Mouse (Mus musculus): Measurements from ENCODE around the gene Ankrd42. TPM values are rescaled to one million over a fixed set of nuclear protein-coding genes. Genes with fewer than 3 reads are reported as not detected.

Ankrd42 gene
- 0.75 and 0.93 TPM in 2 replicates for polyA plus RNA-seq (2015; fragmentation: Nextera tagmentation; extraction: Ambion mirVana)

GRCm38 (mm10) chr7:92637021-92637625 is at the start of gene Ankrd42:
TSS of gene Ankrd42 (minus strand) at chr7:92637142.
- peak; percentile 61 for TF ChIP-seq CTCF (IDR thresholded peaks at IDR 0.05; ENCODE audit: low read depth)
- Histone ChIP-seq H3K9me3 (ENCODE audit: control insufficient read depth) (no peaks in the 10 kb centered on the region), H3K9ac (ENCODE audit: low read depth, low read length) (peak within 1 kb of the TSS; percentile 59), H3K36me3 (ENCODE audit: control insufficient read depth, insufficient read depth) (no peaks in the 10 kb centered on the region), H3K4me2 (replicated peaks; ENCODE audit: low read depth) (peak within 1 kb of the TSS; percentile 98), H3K27me3 (replicated peaks; ENCODE audit: control insufficient read depth, insufficient read depth, low read length) (no peaks in the 10 kb centered on the region; the same call in 1 of the 2 replicates), H3K27ac (ENCODE audit: low read depth, low read length) (peak within 1 kb of the TSS; percentile 85), H3K4me1 (replicated peaks; ENCODE audit: control insufficient read depth, insufficient read depth, low read length) (no peaks in the 10 kb centered on the region; the same call in 1 of the 2 replicates), H3K4me3 (ENCODE audit: low read depth, low read length) (peak within 1 kb of the TSS; percentile 89)
- ATAC-seq = peak; percentile 96
- WGBS = under 1% methylated on average over 44 of the region's 44 CpGs

DNA sequence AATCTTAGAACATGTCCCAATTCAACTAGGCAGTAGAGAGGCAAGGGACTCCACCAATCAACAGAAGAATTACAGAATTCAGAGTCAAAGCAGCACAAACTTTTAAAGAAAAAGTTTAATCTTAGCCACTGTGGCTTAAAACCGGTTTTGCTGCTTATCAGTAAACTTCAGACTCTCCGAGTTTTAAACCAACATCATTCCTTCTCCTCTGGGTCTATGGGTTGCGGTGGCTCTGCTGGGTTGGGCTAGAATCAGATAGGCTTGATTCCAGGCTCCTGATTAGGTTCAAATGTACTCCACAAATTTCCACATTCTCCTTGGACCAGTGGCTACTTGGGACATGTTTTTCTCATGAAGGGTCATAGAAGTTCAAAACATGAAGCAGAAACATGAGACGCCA is 40.4 kb upstream of the Ankrd42 start:
- Histone ChIP-seq H3K9me3 (ENCODE audit: control insufficient read depth) (no peaks in the 10 kb centered on the region), H3K4me2 (replicated peaks; ENCODE audit: low read depth) (no peak overlapping the region), H3K4me3 (ENCODE audit: low read depth, low read length) (no peak overlapping the region), H3K9ac (ENCODE audit: low read depth, low read length) (no peak overlapping the region), H3K27me3 (replicated peaks; ENCODE audit: control insufficient read depth, insufficient read depth, low read length) (no peaks in the 10 kb centered on the region), H3K27ac (ENCODE audit: low read depth, low read length) (no peak overlapping the region), H3K36me3 (ENCODE audit: control insufficient read depth, insufficient read depth) (no peaks in the 10 kb centered on the region), H3K4me1 (replicated peaks; ENCODE audit: control insufficient read depth, insufficient read depth, low read length) (no peaks in the 10 kb centered on the region)
- no peak for TF ChIP-seq CTCF (IDR thresholded peaks at IDR 0.05; ENCODE audit: low read depth)
- 48% methylated on average over 4 of the region's 4 CpGs for WGBS
- ATAC-seq = no peak

- 60% methylated on average over 3 of the region's 3 CpGs for WGBS
- Histone ChIP-seq H3K9me3 (ENCODE audit: control insufficient read depth) (no peaks in the 10 kb centered on the region), H3K9ac (ENCODE audit: low read depth, low read length) (no peak overlapping the region), H3K27ac (ENCODE audit: low read depth, low read length) (no peak overlapping the region), H3K4me1 (replicated peaks; ENCODE audit: control insufficient read depth, insufficient read depth, low read length) (no peaks in the 10 kb centered on the region; the same call in 1 of the 2 replicates), H3K4me3 (ENCODE audit: low read depth, low read length) (no peak overlapping the region), H3K4me2 (replicated peaks; ENCODE audit: low read depth) (no peak overlapping the region), H3K36me3 (ENCODE audit: control insufficient read depth, insufficient read depth) (no peaks in the 10 kb centered on the region), H3K27me3 (replicated peaks; ENCODE audit: control insufficient read depth, insufficient read depth, low read length) (no peaks in the 10 kb centered on the region)
- no peak for ATAC-seq
- no peak for TF ChIP-seq CTCF (IDR thresholded peaks at IDR 0.05; ENCODE audit: low read depth)
Observed at GRCm38 (mm10) chr7:92675131-92675530, 38.2 kb upstream of the Ankrd42 start.

DNA sequence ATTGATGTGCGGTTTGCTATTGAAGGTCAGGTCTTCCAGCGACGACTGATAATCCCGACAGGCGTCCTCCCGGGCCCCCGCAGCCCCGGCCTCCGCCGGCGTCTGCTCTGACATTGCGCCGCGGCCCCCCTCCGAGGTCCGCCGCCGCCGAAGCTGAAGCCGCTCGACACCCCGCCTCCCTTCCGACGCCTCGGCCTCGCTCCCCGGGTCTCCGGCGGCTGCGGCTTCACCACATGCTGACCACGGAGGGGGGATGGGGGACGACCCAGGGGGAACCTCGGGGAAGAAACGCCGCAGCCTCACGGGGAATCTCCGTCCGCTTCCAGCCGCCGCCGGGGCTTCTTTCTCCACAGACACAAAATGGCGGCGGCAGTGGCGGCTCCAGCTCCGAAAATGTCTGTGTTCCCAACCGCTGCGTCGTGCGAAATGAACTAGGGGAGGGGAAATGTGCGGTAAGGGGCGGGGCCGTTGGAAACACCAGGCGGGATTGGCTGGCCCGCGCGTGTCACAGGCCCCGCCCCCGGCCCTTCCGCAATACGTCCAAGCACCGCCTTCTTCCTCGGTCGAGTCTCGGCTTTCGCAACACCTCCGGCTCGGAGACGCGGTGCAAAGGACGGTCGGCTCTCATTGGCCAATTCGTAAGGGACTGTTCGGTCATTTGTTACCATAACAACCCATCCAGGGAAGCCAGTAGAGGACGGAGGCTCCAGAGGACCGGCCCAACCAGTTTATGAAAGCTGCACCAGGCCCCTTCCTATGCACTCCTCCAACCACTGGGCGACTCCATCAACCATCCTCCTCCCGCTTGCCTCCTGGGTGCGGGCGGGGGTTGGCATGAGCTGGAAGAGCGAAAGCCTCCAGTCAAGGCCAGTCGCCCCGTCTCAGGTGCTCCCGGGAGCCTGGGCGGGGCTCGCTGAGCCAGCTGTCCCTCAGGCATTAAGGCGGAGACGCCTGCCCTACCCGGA is 32.8 kb upstream of the Ankrd42 start, which contains the start of gene Pcf11:
Gene Pcf11 (minus strand): TSS at position 428 of the 965 bp plus-strand sequence.
- no peaks in the 10 kb centered on the region for H3K9me3 ChIP-seq (ENCODE audit: control insufficient read depth)
- H3K4me3 ChIP-seq (ENCODE audit: low read depth, low read length) = peak within 1 kb of the TSS; percentile 85
- H3K27me3 ChIP-seq (replicated peaks; ENCODE audit: control insufficient read depth, insufficient read depth, low read length) = no peaks in the 10 kb centered on the region
- peaks cover 5% of the 10 kb centered on the region; the same call in 1 of the 2 replicates for H3K4me1 ChIP-seq (replicated peaks; ENCODE audit: control insufficient read depth, insufficient read depth, low read length)
- H3K27ac ChIP-seq (ENCODE audit: low read depth, low read length) = peak within 1 kb of the TSS; percentile 98
- ATAC-seq = peak; percentile 99
- WGBS = under 1% methylated on average over 84 of the region's 88 CpGs
- peak within 1 kb of the TSS; percentile 97 for H3K9ac ChIP-seq (ENCODE audit: low read depth, low read length)
- TF ChIP-seq CTCF (IDR thresholded peaks at IDR 0.05; ENCODE audit: low read depth) = peak; percentile 51
- peak within 1 kb of the TSS; percentile 69 for H3K4me2 ChIP-seq (replicated peaks; ENCODE audit: low read depth)
- no peaks in the 10 kb centered on the region for H3K36me3 ChIP-seq (ENCODE audit: control insufficient read depth, insufficient read depth)

- Histone ChIP-seq H3K9ac (ENCODE audit: low read depth, low read length) (peak overlapping the region; percentile 97), H3K4me1 (replicated peaks; ENCODE audit: control insufficient read depth, insufficient read depth, low read length) (peaks cover 5% of the 10 kb centered on the region; the same call in 1 of the 2 replicates), H3K36me3 (ENCODE audit: control insufficient read depth, insufficient read depth) (no peaks in the 10 kb centered on the region), H3K9me3 (ENCODE audit: control insufficient read depth) (no peaks in the 10 kb centered on the region), H3K4me2 (replicated peaks; ENCODE audit: low read depth) (peak overlapping the region; percentile 69), H3K4me3 (ENCODE audit: low read depth, low read length) (peak overlapping the region; percentile 85), H3K27me3 (replicated peaks; ENCODE audit: control insufficient read depth, insufficient read depth, low read length) (no peaks in the 10 kb centered on the region), H3K27ac (ENCODE audit: low read depth, low read length) (peak overlapping the region; percentile 98)
- 0 out of 2 replicates have a peak, but pooled peaks have one; percentile 5 for ATAC-seq
- 0 out of 2 replicates have a peak, but pooled peaks have one; percentile 2 for TF ChIP-seq CTCF (IDR thresholded peaks at IDR 0.05; ENCODE audit: low read depth)
- under 1% methylated on average over 29 of the region's 29 CpGs for WGBS
Observed at GRCm38 (mm10) chr7:92668791-92669506, 32.0 kb upstream of the Ankrd42 start.
